Mouse (Mus musculus) bone marrow macrophage, adult 2 months (primary cell): ENCODE measurements around the gene Vipas39.

Experiments used
- CTCF ChIP-seq: IDR thresholded peaks from 2 replicates; pipeline ENCODE4 v1.5.1; 2012; ENCODE audit warnings: low read depth, mild to moderate bottlenecking, low read length, moderate library complexity
- POLR2A ChIP-seq: IDR thresholded peaks from 2 replicates; pipeline ENCODE4 v1.6.1; 2012; ENCODE audit warnings: mild to moderate bottlenecking, low read depth, low read length, borderline replicate concordance

DNA sequence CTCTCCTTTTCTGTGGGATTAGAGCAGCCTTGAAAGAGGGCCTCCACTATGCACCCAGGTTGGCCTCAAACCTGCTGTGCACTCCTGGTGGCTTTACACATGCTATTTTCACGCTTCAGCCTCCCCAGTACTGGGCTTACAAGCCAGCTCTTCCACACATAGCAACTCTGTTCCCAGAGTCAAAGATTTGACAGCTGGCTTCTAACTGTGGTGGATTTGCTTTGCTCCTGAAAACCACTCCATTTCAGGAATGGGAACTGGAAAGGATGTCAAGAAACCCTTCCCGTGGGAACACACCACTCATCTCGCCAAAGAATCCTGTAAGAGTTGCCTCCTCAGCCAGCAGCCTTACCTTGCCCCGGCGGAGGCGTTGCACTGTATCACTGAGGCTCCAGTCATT lies 12.2 kb downstream of the Vipas39 start:
- TF ChIP-seq CTCF (no peak), POLR2A (no peak)
